Comparison of ENCODE assay signal across 22 mouse cellular contexts in the genomic region with DNA sequence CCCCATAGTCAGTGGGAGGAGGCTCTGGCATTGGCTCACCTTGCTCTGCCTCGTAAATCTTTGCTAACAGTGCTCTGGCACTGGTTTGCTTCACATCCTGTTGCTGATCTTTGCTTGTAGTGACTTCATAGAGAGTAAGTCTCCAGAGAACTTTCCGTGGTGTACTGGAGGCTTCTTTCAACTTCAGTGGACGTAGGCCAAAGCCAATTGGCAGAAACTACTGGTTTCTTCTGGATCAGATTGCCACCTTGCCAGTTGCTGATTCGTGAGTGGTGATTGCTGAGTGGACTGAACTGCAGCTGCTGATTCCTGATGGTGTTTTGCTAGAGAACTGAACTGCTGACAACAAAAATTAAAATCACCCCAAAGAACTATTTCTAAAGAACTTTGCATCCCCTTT. TPM values are rescaled to one million over a fixed set of nuclear protein-coding genes. Genes with fewer than 3 reads are reported as not detected.
A peak's percentile ranks its signal among the peaks of the same experiment; 100 is the strongest.
DNase-seq lines count a peak whose midpoint lies in the region; ATAC-seq and TF ChIP-seq lines count a peak whose summit lies in the region.
"Had no signal": no experiment of that assay in that cellular context is flagged by ENCODE, and none has a peak within 500 bp of the region (broad histone marks: within the 10 kb centered on the region; RNA-seq: fewer than 3 reads in every experiment).

No protein-coding gene starts in this region.

- 0 out of 2 replicates have a peak, but pooled peaks cover 1% of the 10 kb centered on the region for H3K4me1 ChIP-seq in liver, adult 2 months (ENCODE audit: control insufficient read depth, insufficient read depth, low read length)
- no peaks in the 10 kb centered on the region for H3K4me1 ChIP-seq in liver, postnatal 0 days (ENCODE audit: insufficient read depth)
- H3K4me1 ChIP-seq: embryonic facial prominence, embryonic 15.5 days; forebrain, embryonic 10.5 days; hindbrain, embryonic 12.5 days had no signal

- TF ChIP-seq EP300 in liver, postnatal 0 days (IDR thresholded peaks at IDR 0.05; ENCODE audit: low read depth): no peak

- TF ChIP-seq POLR2A in liver, adult 2 months (IDR thresholded peaks at IDR 0.05; ENCODE audit: extremely low read depth, insufficient read depth, low read length): no peak

- intact Hi-C loops in gastrocnemius, postnatal 36 days (cut with DNase I): no loop called here
- intact Hi-C loops in left cerebral cortex, postnatal 25 days (cut with DNase I): no loop called here

- no peaks in the 10 kb centered on the region for H3K79me2 ChIP-seq in liver, adult 2 months (ENCODE audit: control insufficient read depth, insufficient read depth, low read length)

- H3K4me2 ChIP-seq in liver, postnatal 0 days (ENCODE audit: low read depth, low read length): no peak overlapping the region
- H3K4me2 ChIP-seq: embryonic facial prominence, embryonic 15.5 days; hindbrain, embryonic 12.5 days had no signal

- H3K27me3 ChIP-seq in liver, adult 2 months (ENCODE audit: control insufficient read depth, insufficient read depth, low read length): no peaks in the 10 kb centered on the region
- no peaks in the 10 kb centered on the region for H3K27me3 ChIP-seq in liver, postnatal 0 days (ENCODE audit: insufficient read depth, low read length)
- H3K27me3 ChIP-seq: CH12.LX; embryonic facial prominence, embryonic 15.5 days; hindbrain, embryonic 12.5 days had no signal

- no peaks in the 10 kb centered on the region for H3K36me3 ChIP-seq in liver, adult 2 months (ENCODE audit: control insufficient read depth, insufficient read depth, low read length)
- no peaks in the 10 kb centered on the region for H3K36me3 ChIP-seq in liver, postnatal 0 days (replicated peaks; ENCODE audit: insufficient read depth, low read length)
- H3K36me3 ChIP-seq: embryonic facial prominence, embryonic 15.5 days; forebrain, embryonic 10.5 days; hindbrain, embryonic 12.5 days had no signal

- 23% methylated on average over 4 of the region's 4 CpGs for WGBS in liver, adult 2 months
- WGBS in liver, postnatal 0 days (ENCODE audit: insufficient replicate concordance): 72% methylated on average over 4 of the region's 4 CpGs

- ATAC-seq in liver, postnatal 0 days: no peak
- ATAC-seq: forebrain, embryonic 14.5 days; hindbrain, embryonic 16.5 days; inflammation-experienced regulatory T-cells, adult 6 months; intestine, postnatal 0 days had no signal

- no peak overlapping the region for H3K4me3 ChIP-seq in liver, adult 2 months (ENCODE audit: insufficient read depth, low read depth, low read length)
- no peak overlapping the region for H3K4me3 ChIP-seq in liver, postnatal 0 days (ENCODE audit: low read depth, low read length)
- H3K4me3 ChIP-seq: embryonic facial prominence, embryonic 15.5 days; erythroblast, embryonic 14.5 days; forebrain, embryonic 10.5 days; hindbrain, embryonic 12.5 days had no signal

- H3K27ac ChIP-seq in liver, adult 2 months (replicated peaks; ENCODE audit: insufficient read depth, low read depth, low read length): no peak overlapping the region
- H3K27ac ChIP-seq in liver, postnatal 0 days (ENCODE audit: low read depth): no peak overlapping the region
- H3K27ac ChIP-seq: embryonic facial prominence, embryonic 15.5 days; forebrain, embryonic 10.5 days; hindbrain, embryonic 12.5 days had no signal

- H3K9ac ChIP-seq in liver, adult 2 months (ENCODE audit: low read depth, low read length): no peak overlapping the region
- no peak overlapping the region for H3K9ac ChIP-seq in liver, postnatal 0 days (replicated peaks)
- H3K9ac ChIP-seq: embryonic facial prominence, embryonic 15.5 days; hindbrain, embryonic 12.5 days had no signal

- no peak for TF ChIP-seq CTCF in liver, adult 2 months (IDR thresholded peaks at IDR 0.05; ENCODE audit: low read depth, low read length)
- TF ChIP-seq CTCF in liver, postnatal 0 days (IDR thresholded peaks at IDR 0.05; ENCODE audit: low read depth): no peak

- H3K9me3 ChIP-seq in liver, postnatal 0 days (ENCODE audit: low read length): no peaks in the 10 kb centered on the region
- H3K9me3 ChIP-seq: embryonic facial prominence, embryonic 15.5 days; forebrain, embryonic 10.5 days; hindbrain, embryonic 12.5 days had no signal

- peak; percentile 55 for DNase-seq in gastrocnemius, adult 18-20 months (ENCODE audit: low spot score)
- DNase-seq in gastrocnemius, postnatal 36 days: no peak
- peak; percentile 60 for DNase-seq in liver, adult 2 months (ENCODE audit: extremely low read depth, low read depth, low spot score)
- DNase-seq in liver, postnatal 0 days: no peak
- peak; percentile 56 for DNase-seq in gastrocnemius, postnatal 25 days
- no peak for DNase-seq in left cerebral cortex, adult 8-10 months (ENCODE audit: low spot score in 2 of 2)
- no peak for DNase-seq in left cerebral cortex, postnatal 25 days (ENCODE audit: low spot score in 2 of 2)
- DNase-seq: adrenal gland, postnatal 14 days; cerebellum, adult 18-20 months; cerebellum, adult 9-11 months; embryo, embryonic 11 days; heart, postnatal 10 days; heart, postnatal 4 days had no signal

RNA-seq across cellular contexts. Expression of a gene that starts 15.8 kb away (rescaled TPM):
- total RNA-seq in gastrocnemius, adult 18-20 months (2021): 100 to 1,000 TPM; 488 to 583 TPM
- total RNA-seq in gastrocnemius, postnatal 36 days (2021): 100 to 1,000 TPM; 381 to 442 TPM
- 275 and 425 TPM in 2 replicates for total RNA-seq in liver, adult 2 months (2014; rRNA removed)
- polyA plus RNA-seq in liver, adult 2 months (2012; rRNA removed): 26.4 and 26.8 TPM in 2 replicates
- 88.1 and 92.9 TPM in 2 replicates for polyA plus RNA-seq in liver, postnatal 0 days (2015; fragmentation: Nextera tagmentation; extraction: Ambion mirVana)
- total RNA-seq in gastrocnemius, postnatal 25 days (2021): 100 to 1,000 TPM; 358 to 461 TPM
- total RNA-seq in left cerebral cortex, adult 8-10 months (2022): 10 to 100 TPM; 68.6 to 83.5 (median 78.2) TPM
- total RNA-seq in left cerebral cortex, postnatal 25 days (2021): 10 to 100 TPM; 76.5 to 77.6 TPM

Comparison
In these comparisons a context has a peak if more than half of its experiments do, and no peak if none do; other contexts are left out.
1. DNase-seq: peak in gastrocnemius, adult 18-20 months (single experiment), liver, adult 2 months (single experiment) and gastrocnemius, postnatal 25 days (single experiment); none in gastrocnemius, postnatal 36 days (0 of 2), liver, postnatal 0 days (single experiment), left cerebral cortex, adult 8-10 months (0 of 2) and left cerebral cortex, postnatal 25 days (0 of 2).